Mouse (Mus musculus) lung, adult 2 months (tissue): ENCODE data around the gene Tet3. TPM values are rescaled to one million over a fixed set of nuclear protein-coding genes. Genes with fewer than 3 reads are reported as not detected.

Experiments used
- DNase-seq: peaks from one replicate; pipeline ENCODE4 v3.0.0; 2022
- H3K4me1 ChIP-seq: fragments of 200-500 bp; 2 replicates; pipeline ENCODE4 v1.6.1; 2011; ENCODE audit warnings: low read length; ENCODE audit not compliant: control insufficient read depth, insufficient read depth
- H3K4me3 ChIP-seq: fragments of 200-500 bp; replicated peaks from 2 replicates; pipeline ENCODE3; 2011; ENCODE audit warnings: low read depth, mild to moderate bottlenecking, control low read depth, low read length; ENCODE audit errors: extremely low read depth
- CTCF ChIP-seq: fragments of 200-500 bp; IDR thresholded peaks from 2 replicates; pipeline ENCODE4 v1.5.1; 2011; ENCODE audit warnings: mild to moderate bottlenecking, low read length, control low read depth; ENCODE audit not compliant: insufficient read depth
- POLR2A ChIP-seq: fragments of 200-500 bp; IDR thresholded peaks from 2 replicates; pipeline ENCODE4 v1.6.1; 2011; ENCODE audit warnings: low read depth, mild to moderate bottlenecking, control low read depth, low read length, borderline replicate concordance; ENCODE audit errors: extremely low read depth
- WGBS: fragments of 180-500 bp; shearing (Covaris S2); methylation state at CpG from one replicate; pipeline ENCODE4 v1.1.7; 2018; 5-methylcytosine and 5-hydroxymethylcytosine counted together
- polyA plus RNA-seq: library from polyadenylated mRNA; depleted of rRNA; stranded (reverse); fragments of >200 nt; gene quantifications from 2 replicates; pipeline ENCODE4 v1.2.3, GENCODE M21; 2012

Tet3 gene
- polyA plus RNA-seq, 1 experiment = 22.4 TPM

GRCm38 (mm10) chr6:83479193-83479592, 20.3 kb upstream of the Tet3 start:
- Histone ChIP-seq H3K4me1 (peaks cover 19% of the 10 kb centered on the region), H3K4me3 (no peak overlapping the region)
- no peak for DNase-seq
- TF ChIP-seq CTCF (no peak), POLR2A (no peak)
- 87% methylated on average over 2 of the region's 2 CpGs for WGBS

DNA sequence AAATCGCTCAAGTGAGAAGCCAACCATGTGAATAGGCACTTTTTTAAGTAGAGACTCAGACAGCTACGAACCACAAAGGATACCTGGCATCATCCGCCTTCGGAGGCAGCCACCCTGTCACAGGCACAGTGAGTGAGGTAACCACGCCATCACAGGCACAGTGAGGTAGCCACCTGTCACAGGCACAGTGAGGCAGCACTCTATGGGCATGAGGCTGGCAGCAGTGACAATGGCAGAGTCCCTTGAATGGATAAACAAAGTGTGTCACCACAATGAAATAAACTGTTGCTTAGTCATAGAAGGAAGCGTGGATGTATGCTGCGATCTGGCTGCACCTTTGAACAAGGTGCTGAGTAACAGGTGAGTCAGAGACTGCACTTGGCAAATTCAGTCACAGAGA, 19.7 kb upstream of the Tet3 start:
- 90% methylated on average over 7 of the region's 7 CpGs for WGBS
- peaks cover 19% of the 10 kb centered on the region for H3K4me1 ChIP-seq
- H3K4me3 ChIP-seq = no peak overlapping the region
- TF ChIP-seq CTCF (no peak), POLR2A (no peak)
- no peak for DNase-seq

DNA sequence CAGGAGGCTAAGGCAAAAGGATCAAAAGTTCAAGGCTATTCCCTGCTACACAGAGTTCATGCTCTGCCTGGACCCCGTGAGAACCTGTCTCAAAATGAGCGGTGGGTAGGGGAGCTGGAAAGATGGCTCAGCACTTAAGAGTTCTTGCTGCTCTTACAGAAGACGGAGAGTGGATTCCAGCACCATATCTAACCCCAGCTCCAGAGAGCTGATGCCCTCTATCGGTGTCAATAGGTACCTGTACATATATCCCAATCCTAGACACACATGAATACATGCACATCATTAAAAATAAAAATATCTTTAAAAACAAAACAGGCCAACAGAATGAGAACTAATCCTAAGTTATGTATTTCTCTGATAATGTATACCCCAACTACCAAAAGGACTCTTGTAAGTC, 19.3 kb upstream of the Tet3 start:
- no peak overlapping the region for H3K4me3 ChIP-seq
- TF ChIP-seq CTCF (no peak), POLR2A (no peak)
- H3K4me1 ChIP-seq = peaks cover 22% of the 10 kb centered on the region
- DNase-seq = no peak
- 72% methylated on average over 4 of the region's 4 CpGs for WGBS

DNA sequence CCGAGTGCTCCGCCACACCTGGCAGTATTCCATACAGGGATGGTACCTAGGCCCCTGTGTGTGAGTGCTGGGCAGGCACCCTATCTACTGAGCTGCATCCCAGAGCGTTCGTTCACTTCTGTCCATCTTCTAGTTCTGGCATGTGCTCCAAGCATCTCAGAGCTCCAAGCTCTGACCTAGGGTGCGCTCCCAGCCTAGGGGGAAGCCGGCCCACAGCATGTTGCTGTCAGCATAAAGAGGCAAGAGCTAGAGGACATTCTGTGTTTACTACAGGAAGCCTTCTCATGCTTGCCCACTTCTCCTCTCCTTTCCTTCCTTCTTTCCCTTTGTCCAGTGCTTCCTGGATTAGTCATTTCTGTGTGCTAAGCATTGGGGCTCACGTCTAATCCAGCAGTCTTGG, 16.5 kb upstream of the Tet3 start:
- WGBS = 62% methylated on average over 7 of the region's 7 CpGs
- no peak for TF ChIP-seq POLR2A
- no peak for TF ChIP-seq CTCF
- no peak for DNase-seq
- no peak overlapping the region for H3K4me3 ChIP-seq
- peaks cover 7% of the 10 kb centered on the region for H3K4me1 ChIP-seq

GRCm38 (mm10) chr6:83473240-83473639, 14.4 kb upstream of the Tet3 start:
- WGBS = 39% methylated on average over 9 of the region's 9 CpGs
- TF ChIP-seq POLR2A = no peak
- no peak for TF ChIP-seq CTCF
- Histone ChIP-seq H3K4me1 (peaks cover 7% of the 10 kb centered on the region), H3K4me3 (no peak overlapping the region)
- peak; percentile 67 for DNase-seq

- H3K4me1 ChIP-seq = peaks cover 7% of the 10 kb centered on the region
- WGBS = 85% methylated on average over 7 of the region's 7 CpGs
- TF ChIP-seq POLR2A (no peak), CTCF (no peak)
- no peak overlapping the region for H3K4me3 ChIP-seq
- no peak for DNase-seq
These were observed 12.9 kb upstream of the Tet3 start for GRCm38 (mm10) chr6:83471739-83472138.

- DNase-seq = no peak
- Histone ChIP-seq H3K4me1 (peaks cover 3% of the 10 kb centered on the region; the same call in 1 of the 2 replicates), H3K4me3 (no peak overlapping the region)
- no peak for TF ChIP-seq POLR2A
- TF ChIP-seq CTCF = no peak
These were observed 5.1 kb upstream of the Tet3 start for GRCm38 (mm10) chr6:83464011-83464410.

GRCm38 (mm10) chr6:83456984-83457810, 1.7 kb downstream of the Tet3 start:
- Histone ChIP-seq H3K4me1 (peaks cover 18% of the 10 kb centered on the region), H3K4me3 (peak overlapping the region; percentile 75)
- TF ChIP-seq POLR2A = peak; percentile 52
- no peak for TF ChIP-seq CTCF
- DNase-seq = peak; percentile 70
- 9% methylated on average over 32 of the region's 33 CpGs for WGBS

GRCm38 (mm10) chr6:83456131-83456983, 2.5 kb downstream of the Tet3 start:
- no peak for TF ChIP-seq POLR2A
- no peak for TF ChIP-seq CTCF
- peak; percentile 88 for DNase-seq
- under 1% methylated on average over 79 of the region's 105 CpGs for WGBS
- peaks cover 18% of the 10 kb centered on the region for H3K4me1 ChIP-seq
- peak overlapping the region; percentile 75 for H3K4me3 ChIP-seq
